Mouse (Mus musculus): Measurements from ENCODE around the gene Mthfd1. TPM values are rescaled to one million over a fixed set of nuclear protein-coding genes. Genes with fewer than 3 reads are reported as not detected.

Mthfd1 gene
- polyA plus RNA-seq, 1 experiment from 2014 or later, result 103 TPM

DNA sequence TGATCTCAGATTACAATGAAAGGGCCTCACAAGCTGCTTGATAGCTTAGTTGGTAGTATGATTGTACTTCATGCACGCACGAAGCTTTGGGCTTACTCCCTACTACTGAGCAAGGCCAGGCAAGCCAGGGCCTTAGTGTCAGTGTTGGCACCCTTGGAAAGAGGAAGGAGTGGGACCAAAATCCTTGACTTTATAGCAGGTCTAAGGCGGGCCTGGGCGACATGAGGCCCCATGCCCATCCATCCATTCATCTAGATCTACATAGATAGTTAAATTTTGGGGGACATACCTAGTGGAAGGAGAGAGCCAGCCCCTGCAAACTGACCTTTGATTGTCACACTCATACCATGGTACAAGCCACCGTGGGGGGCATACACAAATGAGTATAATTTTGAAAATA lies 53.3 kb downstream of the Mthfd1 start:
- no peak overlapping the region for H3K4me2 ChIP-seq
- peaks cover 65% of the 10 kb centered on the region for H3K36me3 ChIP-seq
- WGBS, result 59% methylated on average over 5 of the region's 5 CpGs
- H3K9ac ChIP-seq, result no peak overlapping the region
- H3K9me3 ChIP-seq (replicated peaks), result no peaks in the 10 kb centered on the region
- peaks cover 38% of the 10 kb centered on the region for H3K4me1 ChIP-seq
- no peak overlapping the region for H3K4me3 ChIP-seq (replicated peaks)
- no peak for ATAC-seq (replicated peaks; ENCODE audit: low FRiP score)
- H3K27me3 ChIP-seq, result no peaks in the 10 kb centered on the region
- H3K27ac ChIP-seq, result peak overlapping the region; percentile 86

DNA sequence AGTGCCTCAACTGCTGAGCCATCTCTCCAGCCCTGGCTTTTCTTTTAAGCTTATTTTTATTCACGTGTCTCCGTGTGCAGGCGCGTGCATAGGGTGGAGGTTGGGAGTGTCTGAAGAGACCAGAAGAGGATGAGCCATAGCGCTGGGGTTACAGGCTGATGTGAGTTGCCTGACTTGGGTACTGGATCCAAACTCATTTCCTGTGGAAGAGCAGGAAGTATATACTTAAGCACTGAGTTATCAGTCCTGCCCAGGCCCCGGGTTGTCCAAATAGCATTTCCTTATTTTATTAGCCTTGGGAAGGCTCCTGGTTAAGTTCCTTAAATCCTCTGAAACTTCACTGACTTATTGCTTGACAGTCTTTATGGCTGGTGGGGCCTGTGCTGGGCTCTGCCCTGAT lies 54.9 kb downstream of the Mthfd1 start:
- no peaks in the 10 kb centered on the region for H3K9me3 ChIP-seq (replicated peaks)
- no peak overlapping the region for H3K27ac ChIP-seq
- no peak overlapping the region for H3K4me3 ChIP-seq (replicated peaks)
- H3K4me1 ChIP-seq, result peaks cover 33% of the 10 kb centered on the region
- H3K4me2 ChIP-seq, result no peak overlapping the region
- no peak overlapping the region for H3K9ac ChIP-seq
- no peak for ATAC-seq (replicated peaks; ENCODE audit: low FRiP score)
- WGBS, result 72% methylated on average over 6 of the region's 6 CpGs
- H3K36me3 ChIP-seq, result peaks cover 68% of the 10 kb centered on the region
- no peaks in the 10 kb centered on the region for H3K27me3 ChIP-seq

DNA sequence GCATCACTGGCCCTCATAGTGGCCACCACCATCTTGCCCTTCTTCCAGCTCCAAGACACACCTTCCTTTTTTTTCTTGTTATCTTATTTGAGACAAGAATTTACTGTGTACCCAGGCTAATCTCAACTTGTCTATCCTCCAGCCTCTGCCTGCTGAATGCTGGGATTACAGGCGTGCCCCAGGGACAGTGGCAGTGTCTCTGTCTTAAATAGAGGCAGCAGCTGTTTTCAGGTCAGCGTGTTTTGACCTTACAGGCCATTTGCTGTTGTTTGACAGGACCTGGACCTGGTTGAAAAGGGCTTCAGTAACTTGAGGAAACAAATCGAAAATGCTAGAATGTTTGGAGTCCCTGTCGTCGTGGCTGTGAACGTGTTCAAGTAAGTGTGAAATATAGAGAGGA lies 55.5 kb downstream of the Mthfd1 start:
- Histone ChIP-seq H3K9ac (no peak overlapping the region), H3K36me3 (peaks cover 69% of the 10 kb centered on the region), H3K4me3 (replicated peaks) (no peak overlapping the region), H3K4me1 (peaks cover 31% of the 10 kb centered on the region), H3K27ac (peak overlapping the region; percentile 27; the same call in 1 of the 2 replicates), H3K27me3 (no peaks in the 10 kb centered on the region), H3K4me2 (no peak overlapping the region), H3K9me3 (replicated peaks) (no peaks in the 10 kb centered on the region)
- no peak for ATAC-seq (replicated peaks; ENCODE audit: low FRiP score)
- 46% methylated on average over 6 of the region's 6 CpGs for WGBS

DNA sequence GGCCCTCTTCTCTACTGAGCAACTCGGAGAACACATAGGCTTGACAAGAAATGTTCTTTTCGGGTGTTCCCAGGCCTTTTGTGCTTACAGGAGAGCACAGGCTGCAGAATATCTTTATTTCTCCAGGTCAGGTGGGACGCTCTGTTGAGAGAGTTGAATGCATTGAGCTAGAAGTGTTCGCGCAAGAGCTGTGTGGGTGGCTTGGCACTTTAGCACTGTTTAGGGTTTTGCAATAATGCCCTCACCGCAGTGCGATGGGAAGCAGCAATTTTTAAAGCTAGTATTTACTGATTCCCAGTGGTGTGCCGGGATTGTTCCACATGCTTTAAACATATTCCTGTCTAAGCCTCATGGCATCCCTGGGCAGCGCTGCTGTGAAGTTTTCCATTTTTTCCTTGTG lies 56.1 kb downstream of the Mthfd1 start:
- Histone ChIP-seq H3K27ac (no peak overlapping the region), H3K36me3 (peaks cover 69% of the 10 kb centered on the region), H3K9me3 (replicated peaks) (no peaks in the 10 kb centered on the region), H3K4me2 (no peak overlapping the region), H3K9ac (no peak overlapping the region), H3K4me1 (peaks cover 31% of the 10 kb centered on the region), H3K27me3 (no peaks in the 10 kb centered on the region), H3K4me3 (replicated peaks) (no peak overlapping the region)
- WGBS, result 90% methylated on average over 9 of the region's 9 CpGs
- no peak for ATAC-seq (replicated peaks; ENCODE audit: low FRiP score)

DNA sequence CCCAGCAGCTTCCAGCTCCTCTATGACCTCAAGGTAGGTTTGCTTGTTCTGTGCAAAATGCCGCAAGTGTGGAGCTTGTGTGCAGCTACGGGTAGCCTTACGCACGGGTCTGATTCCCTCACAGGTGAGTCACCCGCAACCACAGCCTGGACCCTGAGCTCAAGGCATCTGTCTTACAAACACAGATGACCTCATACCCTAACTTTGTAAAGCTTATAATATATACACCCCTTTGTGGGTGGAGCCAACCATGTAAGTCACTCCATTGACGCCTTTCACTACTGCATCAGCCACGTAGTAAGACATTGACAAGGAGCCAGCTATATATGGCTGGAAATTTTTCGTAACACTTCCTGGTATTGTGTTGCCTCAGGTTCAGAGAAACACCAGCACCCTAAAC lies 56.9 kb downstream of the Mthfd1 start:
- WGBS, result 91% methylated on average over 8 of the region's 8 CpGs

DNA sequence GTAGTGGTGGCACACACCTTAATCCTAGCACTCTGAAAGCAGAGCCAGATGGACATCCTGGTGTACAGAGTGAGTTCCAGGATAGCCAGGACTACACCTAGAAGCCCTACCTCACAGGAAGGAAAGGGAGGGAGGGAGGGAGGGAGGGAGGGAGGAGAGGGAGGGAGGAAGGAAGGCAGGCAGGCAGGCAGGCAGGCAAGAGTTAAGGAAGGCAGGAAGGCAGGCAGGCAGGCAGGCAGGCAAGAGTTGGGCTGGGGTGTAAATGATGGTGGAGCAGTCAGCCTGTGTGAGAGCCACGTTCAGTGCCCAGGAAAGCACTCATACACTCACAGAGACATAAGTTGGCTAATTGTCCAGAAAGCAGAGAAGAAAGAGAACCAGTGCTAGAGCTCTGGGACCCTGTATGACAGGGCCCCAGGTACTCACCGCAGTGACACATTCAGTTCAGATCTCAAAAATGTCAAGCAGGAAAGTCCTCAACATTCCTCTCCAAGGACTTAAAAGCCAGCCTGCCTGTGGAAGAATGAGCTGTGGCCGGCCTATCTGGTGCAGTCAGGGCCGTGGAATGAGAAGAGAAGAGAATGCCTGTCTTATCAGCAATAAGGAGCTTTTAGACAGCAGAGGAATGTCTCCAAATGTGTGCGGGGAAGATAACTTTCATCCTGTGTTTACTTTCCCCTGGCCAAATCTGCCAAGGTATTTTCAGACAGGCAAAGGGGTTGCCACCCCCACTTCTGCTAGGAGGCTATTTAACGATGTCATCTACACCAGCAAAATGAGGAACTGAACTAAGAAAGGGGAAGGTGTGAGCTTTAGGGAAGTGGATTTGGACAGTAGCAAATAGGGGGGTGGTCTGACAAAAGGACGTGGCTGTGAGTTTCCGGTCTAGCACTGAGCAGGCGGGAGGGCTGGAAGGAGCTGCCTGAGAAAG lies 63.4 kb downstream of the Mthfd1 start:
- H3K9ac ChIP-seq, result no peak overlapping the region
- WGBS, result 58% methylated on average over 9 of the region's 9 CpGs
- ATAC-seq (replicated peaks; ENCODE audit: low FRiP score), result peak; percentile 33; the same call in 1 of the 2 replicates

More for the DNA sequence above, 56.9 kb downstream of the Mthfd1 start:
- Histone ChIP-seq H3K27ac (no peak overlapping the region), H3K36me3 (peaks cover 75% of the 10 kb centered on the region), H3K4me3 (replicated peaks) (no peak overlapping the region), H3K4me1 (peaks cover 25% of the 10 kb centered on the region), H3K9me3 (replicated peaks) (no peaks in the 10 kb centered on the region), H3K9ac (no peak overlapping the region), H3K27me3 (no peaks in the 10 kb centered on the region), H3K4me2 (no peak overlapping the region)
- ATAC-seq (replicated peaks; ENCODE audit: low FRiP score), result no peak

DNA sequence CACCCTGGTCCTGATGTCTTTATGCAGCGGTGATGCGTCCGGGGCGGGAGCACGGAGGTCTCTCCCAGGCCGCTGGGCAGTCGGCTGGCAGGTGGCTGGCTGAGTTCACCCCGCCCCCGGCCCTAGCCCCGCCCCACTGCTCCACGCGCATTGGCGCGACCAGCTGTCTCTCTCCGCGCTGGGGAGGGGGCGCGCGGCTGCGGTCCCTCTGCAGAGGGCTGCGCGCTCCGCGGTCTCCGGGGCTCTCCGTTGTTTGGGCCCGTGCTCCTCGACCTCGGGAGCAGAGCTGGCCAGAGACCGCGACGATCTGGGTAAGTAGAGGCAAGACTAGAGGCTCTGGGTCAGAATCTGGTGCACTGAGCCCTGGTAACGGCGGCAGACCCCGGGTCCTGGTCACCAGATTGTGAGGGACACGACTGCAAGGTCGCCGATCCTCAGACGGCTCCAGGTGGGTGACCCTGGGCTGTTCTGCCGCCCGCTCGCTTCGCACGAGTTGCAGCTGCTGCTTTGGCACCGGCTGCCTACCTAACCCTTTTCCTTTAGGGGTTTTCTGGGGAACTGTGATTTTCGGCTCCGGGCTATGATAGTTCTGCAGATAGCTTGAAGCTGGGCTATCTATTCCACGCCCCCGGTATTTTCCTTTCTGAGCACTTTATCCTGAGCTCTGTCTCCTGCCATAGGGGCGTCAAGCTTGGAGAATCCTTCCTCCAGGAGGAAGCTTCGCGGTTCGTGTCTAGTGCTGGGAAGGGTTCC lies 69.8 kb downstream of the Mthfd1 start, which contains the start of gene Akap5:
Akap5 (plus strand) TSS at position 213 of the 753 bp plus-strand sequence.
- peak within 1 kb of the TSS; percentile 66 for H3K4me3 ChIP-seq (replicated peaks)
- no peak within 1 kb of the TSS for H3K27ac ChIP-seq
- peaks cover 19% of the 10 kb centered on the region; the same call in 1 of the 2 replicates for H3K36me3 ChIP-seq
- peaks cover 12% of the 10 kb centered on the region for H3K4me1 ChIP-seq
- peak within 1 kb of the TSS; percentile 98 for H3K4me2 ChIP-seq
- H3K9me3 ChIP-seq (replicated peaks), result no peaks in the 10 kb centered on the region
- peak within 1 kb of the TSS; percentile 60 for H3K9ac ChIP-seq
- WGBS, result 2% methylated on average over 53 of the region's 53 CpGs
- peak; percentile 96 for ATAC-seq (replicated peaks; ENCODE audit: low FRiP score)
- peaks cover 11% of the 10 kb centered on the region for H3K27me3 ChIP-seq

More for the DNA sequence above, 63.4 kb downstream of the Mthfd1 start:
- H3K4me2 ChIP-seq, result no peak overlapping the region
- no peaks in the 10 kb centered on the region for H3K27me3 ChIP-seq
- H3K27ac ChIP-seq, result no peak overlapping the region
- H3K4me3 ChIP-seq (replicated peaks), result no peak overlapping the region
- H3K4me1 ChIP-seq, result no peaks in the 10 kb centered on the region
- H3K36me3 ChIP-seq, result peaks cover 69% of the 10 kb centered on the region
- no peaks in the 10 kb centered on the region for H3K9me3 ChIP-seq (replicated peaks)

DNA sequence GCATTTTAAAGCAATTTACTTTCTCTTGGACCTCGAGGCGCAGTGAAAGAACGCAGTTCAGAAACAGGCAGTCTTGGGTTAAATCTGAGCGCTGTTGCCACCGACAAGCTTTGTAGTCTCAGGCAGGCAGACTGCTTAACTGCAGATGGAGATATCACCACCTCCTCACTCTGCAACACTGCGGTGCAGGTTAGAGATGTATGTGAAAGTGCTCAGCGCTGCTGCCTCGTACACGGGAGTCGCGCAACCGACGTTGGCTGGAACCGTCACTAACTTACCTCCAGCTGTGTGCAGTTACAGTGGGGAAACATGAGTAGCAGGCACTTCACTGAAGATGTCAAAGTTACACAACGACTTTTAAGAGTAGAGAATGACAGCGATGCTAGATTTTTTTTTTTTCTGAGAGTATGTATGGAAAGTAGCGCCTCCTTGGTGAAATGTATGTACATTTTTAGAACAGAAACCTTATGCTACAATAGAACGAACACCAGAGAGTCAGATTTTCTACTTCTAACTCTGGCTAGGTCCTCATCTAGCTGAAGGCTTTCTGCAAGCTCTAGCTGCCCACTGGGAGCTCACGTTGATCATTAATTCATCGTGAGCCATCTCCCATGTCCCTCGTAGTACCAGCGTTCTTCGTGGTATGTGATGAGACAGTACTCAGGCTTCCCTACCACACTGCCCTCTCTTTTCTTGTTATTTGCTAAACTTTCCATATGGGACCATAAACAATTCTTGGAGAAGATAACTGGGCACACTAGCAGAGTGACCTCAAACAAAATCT lies 71.5 kb downstream of the Mthfd1 start:
- 90% methylated on average over 23 of the region's 23 CpGs for WGBS
- Histone ChIP-seq H3K9me3 (replicated peaks) (no peaks in the 10 kb centered on the region), H3K27ac (no peak overlapping the region), H3K27me3 (peaks cover 11% of the 10 kb centered on the region), H3K36me3 (peaks cover 6% of the 10 kb centered on the region; the same call in 1 of the 2 replicates), H3K9ac (no peak overlapping the region), H3K4me1 (peaks cover 12% of the 10 kb centered on the region), H3K4me3 (replicated peaks) (no peak overlapping the region), H3K4me2 (no peak overlapping the region)
- no peak for ATAC-seq (replicated peaks; ENCODE audit: low FRiP score)

DNA sequence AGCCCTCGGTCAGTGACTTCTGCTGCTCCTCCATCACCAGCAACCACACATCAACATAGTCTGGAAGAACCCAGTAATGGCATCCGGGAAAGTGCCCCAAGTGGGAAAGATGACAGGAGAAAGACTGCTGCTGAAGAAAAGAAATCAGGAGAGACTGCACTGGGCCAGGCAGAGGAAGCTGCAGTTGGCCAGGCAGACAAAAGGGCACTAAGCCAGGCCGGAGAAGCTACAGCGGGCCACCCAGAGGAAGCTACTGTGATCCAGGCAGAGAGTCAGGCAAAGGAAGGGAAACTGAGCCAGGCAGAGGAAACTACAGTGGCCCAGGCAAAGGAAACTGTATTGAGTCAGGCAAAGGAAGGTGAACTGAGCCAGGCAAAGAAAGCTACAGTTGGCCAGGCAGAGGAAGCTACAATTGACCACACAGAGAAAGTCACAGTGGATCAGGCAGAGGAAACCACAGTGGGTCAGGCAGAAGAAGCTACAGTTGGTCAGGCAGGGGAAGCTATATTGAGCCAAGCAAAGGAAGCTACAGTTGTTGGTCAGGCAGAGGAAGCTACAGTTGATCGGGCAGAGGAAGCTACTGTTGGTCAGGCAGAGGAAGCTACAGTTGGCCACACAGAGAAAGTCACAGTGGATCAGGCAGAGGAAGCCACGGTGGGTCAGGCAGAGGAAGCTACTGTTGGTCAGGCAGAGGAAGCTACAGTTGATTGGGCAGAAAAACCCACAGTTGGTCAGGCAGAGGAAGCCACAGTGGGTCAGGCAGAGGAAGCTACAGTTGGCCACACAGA lies 73.7 kb downstream of the Mthfd1 start:
- H3K4me1 ChIP-seq, result peaks cover 12% of the 10 kb centered on the region
- no peak overlapping the region for H3K4me2 ChIP-seq
- H3K9me3 ChIP-seq (replicated peaks), result no peaks in the 10 kb centered on the region
- ATAC-seq (replicated peaks; ENCODE audit: low FRiP score), result no peak
- H3K9ac ChIP-seq, result no peak overlapping the region
- H3K4me3 ChIP-seq (replicated peaks), result no peak overlapping the region
- no peak overlapping the region for H3K27ac ChIP-seq
- H3K27me3 ChIP-seq, result peaks cover 11% of the 10 kb centered on the region
- WGBS, result 85% methylated on average over 6 of the region's 6 CpGs
- H3K36me3 ChIP-seq, result peaks cover 4% of the 10 kb centered on the region; the same call in 1 of the 2 replicates

DNA sequence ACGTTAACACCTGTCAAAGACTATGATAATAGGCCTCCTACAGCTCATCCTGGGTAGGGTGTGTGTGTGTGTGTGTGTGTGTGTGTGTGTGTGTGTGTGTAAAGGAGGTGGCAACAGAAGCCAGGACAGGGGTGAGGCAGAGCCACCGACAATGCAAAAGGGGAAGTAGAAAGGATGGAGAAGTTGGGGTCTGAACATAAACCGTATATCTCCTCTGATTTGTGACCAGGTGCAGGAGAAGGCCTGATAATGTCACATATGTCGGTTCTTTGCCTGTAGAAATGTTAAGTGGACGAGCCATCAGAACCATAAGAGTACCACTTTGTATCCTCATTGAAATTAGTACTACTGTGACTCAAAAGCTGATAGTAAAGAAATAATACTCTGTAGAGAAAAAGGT lies 78.6 kb downstream of the Mthfd1 start:
- 91% methylated on average over 5 of the region's 5 CpGs for WGBS
- H3K36me3 ChIP-seq, result no peaks in the 10 kb centered on the region
- ATAC-seq (replicated peaks; ENCODE audit: low FRiP score), result no peak

DNA sequence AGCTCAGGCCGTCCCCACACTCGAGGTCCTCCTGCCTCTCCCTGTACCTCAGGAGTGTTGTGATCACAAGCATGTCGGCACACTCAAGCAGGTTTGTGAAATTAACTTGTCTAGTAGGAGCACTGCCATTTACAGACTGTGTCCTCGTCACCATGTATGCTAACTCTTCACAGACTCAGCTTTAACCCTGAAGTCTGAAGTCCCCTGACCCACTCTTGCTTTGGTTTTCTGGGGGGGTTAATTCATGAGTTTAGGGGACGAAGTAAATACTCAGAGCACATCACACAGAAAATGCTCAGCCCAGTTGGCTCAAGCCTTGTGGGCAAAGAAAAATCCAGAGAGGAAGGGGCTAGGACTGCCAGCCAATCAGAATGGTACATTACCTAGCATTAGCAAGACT lies 80.5 kb downstream of the Mthfd1 start:
- 79% methylated on average over 5 of the region's 5 CpGs for WGBS
- H3K9me3 ChIP-seq (replicated peaks), result no peaks in the 10 kb centered on the region
- ATAC-seq (replicated peaks; ENCODE audit: low FRiP score), result no peak
- H3K9ac ChIP-seq, result no peak overlapping the region
- H3K4me1 ChIP-seq, result no peaks in the 10 kb centered on the region
- no peaks in the 10 kb centered on the region for H3K36me3 ChIP-seq
- no peak overlapping the region for H3K4me2 ChIP-seq
- H3K27me3 ChIP-seq, result no peaks in the 10 kb centered on the region
- no peak overlapping the region for H3K4me3 ChIP-seq (replicated peaks)
- no peak overlapping the region for H3K27ac ChIP-seq

More for the DNA sequence above, 78.6 kb downstream of the Mthfd1 start:
- Histone ChIP-seq H3K4me2 (no peak overlapping the region), H3K9ac (no peak overlapping the region), H3K4me3 (replicated peaks) (no peak overlapping the region), H3K27ac (no peak overlapping the region), H3K9me3 (replicated peaks) (no peaks in the 10 kb centered on the region), H3K27me3 (no peaks in the 10 kb centered on the region), H3K4me1 (no peaks in the 10 kb centered on the region)
